Mouse (Mus musculus) brain, embryonic 14.5 days (tissue): Measurements from ENCODE around the gene Kat6b. TPM values are rescaled to one million over a fixed set of nuclear protein-coding genes. Genes with fewer than 3 reads are reported as not detected.
A peak's percentile ranks its signal among the peaks of the same experiment; 100 is the strongest.

Experiments
- DNase-seq: peaks from one replicate; pipeline ENCODE4 v3.0.0-alpha.2; 2011; ENCODE audit warnings: low read depth
- CTCF ChIP-seq: fragments of 200-500 bp; IDR thresholded peaks from 2 replicates; pipeline ENCODE4 v1.5.1; 2012; ENCODE audit warnings: inconsistent platforms, mild to moderate bottlenecking, moderate library complexity, borderline replicate concordance; ENCODE audit not compliant: insufficient read depth, insufficient read length; ENCODE audit errors: extremely low read depth
- POLR2A ChIP-seq: fragments of 200-500 bp; IDR thresholded peaks from 2 replicates; pipeline ENCODE4 v1.6.1; 2012; ENCODE audit warnings: mild to moderate bottlenecking, inconsistent platforms, borderline replicate concordance; ENCODE audit not compliant: poor library complexity, insufficient read depth, insufficient read length, severe bottlenecking; ENCODE audit errors: extremely low read depth
- polyA plus RNA-seq: library from polyadenylated mRNA; depleted of rRNA; stranded (reverse); fragments of >200 nt; gene quantifications from 2 replicates; pipeline ENCODE4 v1.2.3, GENCODE M21; 2012

The Kat6b gene
- polyA plus RNA-seq, 1 experiment = 42.7 TPM

- no peak for DNase-seq
- no peak for TF ChIP-seq CTCF
- TF ChIP-seq POLR2A = no peak
Observed at GRCm38 (mm10) chr14:21613031-21613430, 131.8 kb downstream of the Kat6b start.

- DNase-seq = no peak
- no peak for TF ChIP-seq POLR2A
- no peak for TF ChIP-seq CTCF
Observed at GRCm38 (mm10) chr14:21614103-21614502, 132.9 kb downstream of the Kat6b start.

- no peak for DNase-seq
- TF ChIP-seq POLR2A (no peak), CTCF (no peak)
Observed at GRCm38 (mm10) chr14:21615853-21616252, 134.6 kb downstream of the Kat6b start.

GRCm38 (mm10) chr14:21617221-21617980 is 136.2 kb downstream of the Kat6b start:
- no peak for TF ChIP-seq POLR2A
- no peak for TF ChIP-seq CTCF
- no peak for DNase-seq

GRCm38 (mm10) chr14:21619951-21620350 is 138.7 kb downstream of the Kat6b start:
- DNase-seq = no peak
- TF ChIP-seq POLR2A = no peak
- TF ChIP-seq CTCF = no peak

- TF ChIP-seq CTCF = no peak
- no peak for TF ChIP-seq POLR2A
- DNase-seq = no peak
Observed at GRCm38 (mm10) chr14:21625946-21626345, 144.7 kb downstream of the Kat6b start.

GRCm38 (mm10) chr14:21631665-21632200 is 150.5 kb downstream of the Kat6b start:
- no peak for TF ChIP-seq POLR2A
- TF ChIP-seq CTCF = no peak
- peak; percentile 38 for DNase-seq

- no peak for DNase-seq
- TF ChIP-seq CTCF (no peak), POLR2A (no peak)
Observed at GRCm38 (mm10) chr14:21636548-21636947, 155.3 kb downstream of the Kat6b start.

- DNase-seq = no peak
- TF ChIP-seq CTCF = no peak
- no peak for TF ChIP-seq POLR2A
Observed at GRCm38 (mm10) chr14:21640806-21641435, 159.7 kb downstream of the Kat6b start.

- DNase-seq = no peak
- TF ChIP-seq CTCF (no peak), POLR2A (no peak)
Observed at GRCm38 (mm10) chr14:21653813-21654212, 172.6 kb downstream of the Kat6b start.

GRCm38 (mm10) chr14:21659155-21659554 is 177.9 kb downstream of the Kat6b start:
- TF ChIP-seq CTCF (no peak), POLR2A (no peak)
- peak; percentile 59 for DNase-seq
